Mouse (Mus musculus) gastrocnemius, adult 2 months (tissue): Measurements from ENCODE around the gene Myadm. TPM values are rescaled to one million over a fixed set of nuclear protein-coding genes. Genes with fewer than 3 reads are reported as not detected.

Experiments
- DNase-seq: peaks from one replicate; pipeline ENCODE4 v3.0.0; 2022
- H3K27ac ChIP-seq: fragments of 200-600 bp; 2 replicates; pipeline ENCODE4 v1.8.1; 2022; ENCODE audit warnings: mild to moderate bottlenecking
- H3K4me3 ChIP-seq: fragments of 200-600 bp; 2 replicates; pipeline ENCODE4 v1.8.1; 2022; ENCODE audit warnings: mild to moderate bottlenecking, moderate library complexity
- CTCF ChIP-seq: fragments of 200-600 bp; IDR thresholded peaks from 2 replicates; pipeline ENCODE4 v1.8.1; 2022; ENCODE audit warnings: antibody characterized with exemption, mild to moderate bottlenecking, moderate library complexity
- intact Hi-C: fragments of 180-260 bp; cut with DNase I; formaldehyde crosslinking; loops from one replicate; pipeline ENCODE4 v1.15.1; 2025
- total RNA-seq, 2 experiments: library from RNA; stranded (reverse); gene quantifications; 2 replicates each; pipeline ENCODE4 v1.2.3; 2021

Gene Myadm
- total RNA-seq, 2 experiments from 2014 or later = 17.8 to 37.2 TPM

GRCm38 (mm10) chr7:3332224-3332615, 43.3 kb downstream of the Myadm start:
- TF ChIP-seq CTCF = no peak

DNA sequence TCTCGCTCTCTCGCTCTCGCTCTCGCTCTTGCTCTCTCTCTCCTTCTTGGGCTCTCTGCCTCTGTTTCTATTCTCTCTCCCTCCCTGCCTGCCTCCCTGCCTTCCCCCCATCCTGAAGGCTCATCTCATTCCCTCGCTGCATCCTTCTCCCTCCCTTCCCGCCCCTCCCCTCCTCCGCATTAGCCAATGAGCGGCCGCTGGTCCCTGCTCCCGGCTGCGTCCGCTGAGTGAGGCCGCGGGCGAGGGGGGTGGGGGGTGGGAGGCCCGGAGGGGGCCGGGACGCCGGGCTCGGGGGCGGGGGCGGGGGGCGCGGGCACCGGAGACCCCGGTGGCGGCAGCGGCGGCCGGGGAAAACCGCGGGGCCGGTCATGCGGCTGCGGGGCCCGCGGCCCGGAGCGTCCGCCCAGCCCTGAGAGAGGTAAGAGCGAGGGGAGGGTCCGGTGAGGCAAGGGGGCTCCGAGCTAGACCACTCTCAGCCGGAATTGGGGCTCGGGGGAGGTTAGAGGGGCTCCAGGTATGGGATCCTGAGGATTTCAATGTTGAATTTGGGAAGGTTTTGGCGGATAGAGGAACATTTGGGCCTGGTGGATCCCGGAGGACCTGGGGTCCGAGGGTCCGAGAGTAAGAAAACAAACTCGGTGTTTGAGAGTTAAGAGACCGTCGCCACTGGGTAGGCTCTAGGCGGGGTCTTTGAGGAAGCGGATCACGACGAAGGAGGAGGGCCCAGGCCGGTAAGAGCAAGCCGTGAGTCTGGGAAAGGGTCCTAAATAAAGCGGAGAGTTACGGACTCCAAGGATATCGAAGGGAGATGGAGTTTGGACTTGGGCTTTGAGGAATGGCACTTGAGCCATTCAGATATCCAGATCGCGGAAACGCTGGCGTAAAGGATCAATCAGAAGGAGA, 44.0 kb downstream of the Myadm start, which contains the start of gene Cacng7:
Gene Cacng7 (plus strand): TSS at position 337 of the 903 bp plus-strand sequence.
- no peak for TF ChIP-seq CTCF
- peak within 1 kb of the TSS; percentile 73 for H3K4me3 ChIP-seq
- DNase-seq = peak; percentile 68
- intact Hi-C loops = loop anchor here (5.0 to 10.0 kb wide), 3 partner anchors 44 to 284 kb away; partner anchors contain the start of genes Ndufa3 and Oscar
- H3K27ac ChIP-seq = peak within 1 kb of the TSS; percentile 73

More at GRCm38 (mm10) chr7:3332224-3332615, 43.3 kb downstream of the Myadm start:
- Histone ChIP-seq H3K4me3 (peak overlapping the region; percentile 73), H3K27ac (peak overlapping the region; percentile 73)
- intact Hi-C loops = loop anchor here (5.0 to 10.0 kb wide), 3 partner anchors 45 to 285 kb away; partner anchors contain the start of genes Ndufa3 and Oscar
- DNase-seq = no peak

DNA sequence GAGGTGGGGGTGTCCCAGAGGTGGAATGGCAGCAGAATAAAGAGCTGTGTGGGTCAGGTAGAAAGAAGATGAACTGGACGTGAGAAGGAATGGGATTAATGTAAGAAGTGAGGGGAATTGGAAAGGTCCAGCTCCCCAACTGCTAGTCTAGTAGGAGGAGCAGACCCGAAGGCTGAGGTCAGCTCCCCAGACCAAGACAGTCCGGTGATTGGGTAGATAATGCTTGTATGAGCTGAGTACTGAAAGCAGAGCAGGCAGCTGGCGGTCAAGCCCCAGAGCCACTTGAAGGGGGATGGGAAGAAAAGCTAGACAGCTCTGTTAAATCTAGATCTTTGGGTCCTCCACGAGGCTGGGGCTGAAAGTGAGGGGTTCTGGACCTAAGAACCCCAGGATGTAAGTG, 44.7 kb downstream of the Myadm start:
- intact Hi-C loops = loop anchor here (5.0 to 10.0 kb wide), 3 partner anchors 44 to 284 kb away; partner anchors contain the start of genes Ndufa3 and Oscar
- Histone ChIP-seq H3K4me3 (peak overlapping the region; percentile 73), H3K27ac (0 out of 2 replicates have a peak overlapping the region, but pooled peaks have one; percentile 48)
- DNase-seq = no peak
- TF ChIP-seq CTCF = no peak

- no peak for DNase-seq
- intact Hi-C loops = loop anchor here (10.0 kb wide), 1 partner anchor 78 kb away; no protein-coding TSS in a partner anchor
- H3K4me3 ChIP-seq = no peak overlapping the region
- no peak for TF ChIP-seq CTCF
- H3K27ac ChIP-seq = no peak overlapping the region
Observed at GRCm38 (mm10) chr7:3336412-3336811, 47.5 kb downstream of the Myadm start.

DNA sequence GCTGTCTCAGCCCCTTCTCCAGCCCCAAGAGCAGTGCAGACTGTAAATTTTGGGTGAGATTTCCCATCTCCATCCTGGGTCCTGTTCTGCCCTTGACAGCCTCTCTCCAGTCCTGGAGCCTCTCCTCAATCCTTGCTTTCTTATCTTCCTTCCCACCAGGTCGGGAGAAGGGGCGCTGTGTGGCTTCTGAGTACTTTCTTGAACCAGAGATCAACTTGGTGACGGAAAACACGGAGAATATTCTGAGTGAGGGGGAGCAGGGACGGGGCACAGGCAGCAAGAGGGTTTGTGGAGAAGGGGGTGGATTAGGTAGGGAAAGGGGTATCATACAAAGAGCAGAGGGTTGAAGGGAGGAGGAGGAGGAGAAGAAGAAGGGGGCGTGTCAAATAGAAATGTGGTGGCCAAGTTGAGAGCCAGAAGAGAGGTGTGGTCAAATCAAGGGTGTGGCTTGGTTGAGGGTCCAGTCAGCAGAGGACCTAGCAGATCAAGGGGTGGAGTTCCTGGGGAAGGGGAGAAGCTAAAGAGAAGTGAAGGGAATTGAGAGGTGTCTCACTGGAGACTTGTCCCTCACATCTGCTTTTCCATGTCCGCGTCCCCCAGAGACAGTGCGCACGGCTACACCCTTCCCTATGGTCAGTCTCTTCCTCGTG, 49.5 kb downstream of the Myadm start:
- no peak for TF ChIP-seq CTCF
- intact Hi-C loops = loop anchor here (10.0 kb wide), 1 partner anchor 76 kb away; no protein-coding TSS in a partner anchor

GRCm38 (mm10) chr7:3339010-3339409, 50.1 kb downstream of the Myadm start:
- no peak for DNase-seq
- no peak overlapping the region for H3K4me3 ChIP-seq
- intact Hi-C loops = loop anchor here (10.0 kb wide), 1 partner anchor 76 kb away; no protein-coding TSS in a partner anchor
- TF ChIP-seq CTCF = no peak
- no peak overlapping the region for H3K27ac ChIP-seq

More for the DNA sequence above, 49.5 kb downstream of the Myadm start:
- DNase-seq = no peak
- Histone ChIP-seq H3K27ac (no peak overlapping the region), H3K4me3 (no peak overlapping the region)

DNA sequence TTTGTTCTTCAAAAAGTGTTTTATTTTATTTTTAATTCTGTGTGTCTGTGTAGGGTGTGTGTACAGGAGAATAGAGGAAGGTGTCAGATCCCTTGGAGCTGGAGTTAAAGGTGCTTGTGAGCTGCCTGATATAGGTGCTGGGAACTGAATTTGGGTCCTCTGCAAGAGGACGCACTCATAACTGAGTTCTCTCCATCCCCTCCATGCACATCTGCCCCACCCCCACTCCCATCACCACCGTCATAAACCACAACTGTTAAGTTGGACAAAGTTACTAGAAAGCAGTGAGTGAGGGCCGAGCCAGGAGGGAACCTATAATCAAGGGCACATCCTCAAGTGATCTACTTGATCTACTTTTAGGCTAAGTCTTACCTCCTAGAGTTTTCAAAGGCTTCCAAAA, 55.0 kb downstream of the Myadm start:
- TF ChIP-seq CTCF = no peak
- no peak overlapping the region for H3K27ac ChIP-seq
- DNase-seq = no peak
- intact Hi-C loops = no loop called here
- no peak overlapping the region for H3K4me3 ChIP-seq

GRCm38 (mm10) chr7:3345301-3345700, 56.4 kb downstream of the Myadm start:
- TF ChIP-seq CTCF = no peak
- H3K4me3 ChIP-seq = no peak overlapping the region
- intact Hi-C loops = no loop called here

GRCm38 (mm10) chr7:3347366-3348287, 58.7 kb downstream of the Myadm start:
- intact Hi-C loops = no loop called here
- no peak for DNase-seq
- TF ChIP-seq CTCF = no peak
- no peak overlapping the region for H3K4me3 ChIP-seq
- H3K27ac ChIP-seq = no peak overlapping the region

More at GRCm38 (mm10) chr7:3345301-3345700, 56.4 kb downstream of the Myadm start:
- no peak overlapping the region for H3K27ac ChIP-seq
- no peak for DNase-seq

- TF ChIP-seq CTCF = no peak
- no peak for DNase-seq
- no peak overlapping the region for H3K27ac ChIP-seq
- no peak overlapping the region for H3K4me3 ChIP-seq
- intact Hi-C loops = no loop called here
Observed at GRCm38 (mm10) chr7:3348326-3348725, 59.4 kb downstream of the Myadm start.

- intact Hi-C loops = no loop called here
- TF ChIP-seq CTCF = no peak
- no peak overlapping the region for H3K27ac ChIP-seq
- no peak overlapping the region for H3K4me3 ChIP-seq
- DNase-seq = no peak
Observed at GRCm38 (mm10) chr7:3349775-3350174, 60.9 kb downstream of the Myadm start.

Other genes starting within 250 kb of the Myadm start
- not detected for gene AU018091, start 119.9 kb upstream of the Myadm start, total RNA-seq
- gene Nlrp12, start 39.3 kb upstream of the Myadm start, total RNA-seq = not detected
- under 1 TPM; 0.78 to 0.84 TPM for gene Prkcg, start 99 bp downstream of the Myadm start, total RNA-seq
- 10 to 100 TPM in 1 of 2 experiments, 1 to 10 TPM in 1; 8.4 to 16.2 TPM for gene Cacng7, start 43.9 kb downstream of the Myadm start, total RNA-seq
- not detected for gene Cacng8, start 101.6 kb downstream of the Myadm start, total RNA-seq
- 100 to 1,000 TPM; 102 to 120 TPM for gene Cacng6, start 135.1 kb downstream of the Myadm start, total RNA-seq
- gene Tarm1, start 213.5 kb downstream of the Myadm start, total RNA-seq = not detected